Mouse (Mus musculus): Measurements from ENCODE around the gene Rps25. TPM values are rescaled to one million over a fixed set of nuclear protein-coding genes. Genes with fewer than 3 reads are reported as not detected.
"Not testable (repeated sequence)": the region's sequence is repeated elsewhere in the genome, so short reads cannot be mapped to it uniquely, and the experiment has no call there.

Rps25 gene
- total RNA-seq, 2 experiments from 2014 or later: 701 to 748 TPM

- no peak for DNase-seq (ENCODE audit: low spot score in 2 of 2)
Measured at GRCm38 (mm10) chr9:44401081-44401480, 5.9 kb upstream of the Rps25 start.

- DNase-seq (ENCODE audit: low spot score in 2 of 2): no peak
Measured at GRCm38 (mm10) chr9:44405011-44405410, 1.9 kb upstream of the Rps25 start.

- no peak for DNase-seq (ENCODE audit: low spot score in 2 of 2)
Measured at GRCm38 (mm10) chr9:44407752-44408097, 786 bp downstream of the Rps25 start.

- not testable (repeated sequence) for DNase-seq (ENCODE audit: low spot score in 2 of 2)
Measured at GRCm38 (mm10) chr9:44408693-44409092, 1.8 kb downstream of the Rps25 start.

- DNase-seq (ENCODE audit: low spot score in 2 of 2): no peak
Measured at GRCm38 (mm10) chr9:44410647-44411336, 3.9 kb downstream of the Rps25 start.

GRCm38 (mm10) chr9:44411601-44412130, 4.7 kb downstream of the Rps25 start:
- no peak for DNase-seq (ENCODE audit: low spot score in 2 of 2)

- DNase-seq (ENCODE audit: low spot score in 2 of 2): no peak
Measured at GRCm38 (mm10) chr9:44412306-44412705, 5.4 kb downstream of the Rps25 start.

GRCm38 (mm10) chr9:44412781-44413180, 5.8 kb downstream of the Rps25 start:
- DNase-seq (ENCODE audit: low spot score in 2 of 2): no peak

GRCm38 (mm10) chr9:44417156-44417891, 10.4 kb downstream of the Rps25 start:
- DNase-seq (ENCODE audit: low spot score in 2 of 2): no peak

- DNase-seq (ENCODE audit: low spot score in 2 of 2): peak; percentile 98
Measured at GRCm38 (mm10) chr9:44417892-44418363, 11.0 kb downstream of the Rps25 start.

- DNase-seq (ENCODE audit: low spot score in 2 of 2): no peak
Measured at GRCm38 (mm10) chr9:44418519-44419385, 11.8 kb downstream of the Rps25 start, which contains the start of gene Ccdc84. Gene Ccdc84, minus strand, starts transcription at chr9:44418569.

- DNase-seq (ENCODE audit: low spot score in 2 of 2): not testable (repeated sequence)
Measured at GRCm38 (mm10) chr9:44419730-44420129, 12.8 kb downstream of the Rps25 start.

GRCm38 (mm10) chr9:44420280-44420898, 13.4 kb downstream of the Rps25 start:
- DNase-seq (ENCODE audit: low spot score in 2 of 2): no peak

- DNase-seq (ENCODE audit: low spot score in 2 of 2): no peak
Measured at GRCm38 (mm10) chr9:44423576-44423975, 16.6 kb downstream of the Rps25 start.

GRCm38 (mm10) chr9:44432577-44433185, 25.7 kb downstream of the Rps25 start:
- DNase-seq (ENCODE audit: low spot score in 2 of 2): no peak

- DNase-seq (ENCODE audit: low spot score in 2 of 2): no peak
Measured at GRCm38 (mm10) chr9:44435747-44436146, 28.8 kb downstream of the Rps25 start.

- no peak for DNase-seq (ENCODE audit: low spot score in 2 of 2)
Measured at GRCm38 (mm10) chr9:44440961-44441360, 34.0 kb downstream of the Rps25 start, which contains the start of gene Foxr1. Gene Foxr1, minus strand, starts transcription at chr9:44441136.

- not testable (repeated sequence) for DNase-seq (ENCODE audit: low spot score in 2 of 2)
Measured at GRCm38 (mm10) chr9:44444402-44445025, 37.6 kb downstream of the Rps25 start.

GRCm38 (mm10) chr9:44450387-44450786, 43.4 kb downstream of the Rps25 start:
- no peak for DNase-seq (ENCODE audit: low spot score in 2 of 2)

Data from layer of hippocampus, postnatal 10 days (tissue).